Mouse (Mus musculus) CD4-positive, CD25-positive, alpha-beta regulatory T cell (primary cell): ENCODE results near the gene Mrps23. TPM values are rescaled to one million over a fixed set of nuclear protein-coding genes. Genes with fewer than 3 reads are reported as not detected.

Source experiments
- polyA plus RNA-seq: library from polyadenylated mRNA; unstranded; fragments of 100-300 nt; shearing (Covaris generic); gene quantifications from one replicate; pipeline ENCODE4 v1.2.1, GENCODE M21; 2017

Gene Mrps23
- polyA plus RNA-seq: 82.5 TPM

DNA sequence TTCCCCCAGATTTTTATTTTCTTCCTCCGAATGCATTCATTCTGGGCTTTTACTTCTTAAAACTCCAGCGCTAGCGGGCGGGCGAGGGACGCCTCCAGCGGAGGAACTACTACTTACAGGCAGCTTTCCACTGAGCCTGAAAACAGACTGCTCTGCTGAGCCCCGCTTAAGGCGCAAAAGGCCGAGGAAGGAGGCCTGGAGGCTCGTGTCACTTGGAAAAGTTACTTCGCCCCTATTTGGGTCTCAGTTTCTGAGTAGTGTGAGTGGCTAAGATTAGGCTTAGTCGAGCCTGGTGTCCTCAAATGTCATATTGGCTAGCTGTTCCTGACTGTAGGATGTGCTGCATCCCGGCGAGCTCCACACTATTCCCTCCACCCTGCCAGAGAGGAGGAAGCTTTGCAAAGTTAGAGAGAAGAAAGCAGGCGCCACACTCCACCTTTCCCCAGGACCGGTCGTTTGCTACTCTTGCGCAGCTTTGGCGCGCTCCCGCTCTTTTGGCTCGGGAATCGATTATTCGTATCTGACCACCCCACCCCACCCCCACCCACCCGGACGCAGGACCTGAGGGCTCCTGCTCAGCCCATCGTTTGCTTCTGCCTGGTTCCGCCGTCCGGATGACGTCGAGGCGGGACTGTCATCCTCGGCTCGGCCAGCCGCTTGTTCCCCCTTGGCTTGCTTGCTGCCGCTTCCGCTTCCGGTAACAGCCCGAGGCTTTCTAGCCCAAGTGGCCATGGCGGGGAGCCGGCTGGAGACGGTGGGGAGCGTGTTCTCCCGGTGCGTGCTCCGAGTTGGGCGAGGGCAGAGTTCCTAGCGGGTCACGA lies at the start of gene Mrps23:
Gene Mrps23 (plus strand): TSS at position 677 of the 821 bp plus-strand sequence.

Other genes with a start within 250 kb of the Mrps23 start
- 17.2 TPM for gene Dynll2, start 216.9 kb upstream of the Mrps23 start, polyA plus RNA-seq
- gene Srsf1, start 157.0 kb upstream of the Mrps23 start, polyA plus RNA-seq: 290 TPM
- gene Vezf1, start 136.1 kb upstream of the Mrps23 start, polyA plus RNA-seq: 44.9 TPM
- gene Cuedc1, start 106.3 kb upstream of the Mrps23 start, polyA plus RNA-seq: 6.5 TPM
- not detected for gene Ccdc182, start 89.7 kb downstream of the Mrps23 start, polyA plus RNA-seq